In the genomic region with DNA sequence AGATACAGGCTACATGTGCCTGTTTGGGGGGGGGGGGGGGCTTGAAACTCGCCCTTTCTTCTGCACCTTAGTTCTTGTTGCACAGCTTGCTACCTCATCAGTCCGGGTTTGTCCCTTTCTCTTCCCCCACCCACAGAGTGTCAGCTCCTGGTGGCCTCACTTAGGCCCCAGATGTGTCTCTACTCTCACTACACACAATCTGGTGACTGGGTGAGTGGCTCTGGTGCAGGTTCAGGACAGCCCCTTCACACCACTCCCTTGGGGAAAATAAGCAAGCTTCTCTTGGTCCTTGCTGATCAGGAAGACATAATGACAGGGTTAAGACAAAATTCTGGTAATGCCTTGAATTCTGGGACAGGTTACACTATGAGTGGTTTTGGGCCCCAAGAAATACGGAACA, we compare ENCODE assay signal across 26 mouse cellular contexts. TPM values are rescaled to one million over a fixed set of nuclear protein-coding genes. Genes with fewer than 3 reads are reported as not detected.
DNase-seq lines count a peak whose midpoint lies in the region; ATAC-seq and TF ChIP-seq lines count a peak whose summit lies in the region.
"Had no signal": no experiment of that assay in that cellular context is flagged by ENCODE, and none has a peak within 500 bp of the region (broad histone marks: within the 10 kb centered on the region; RNA-seq: fewer than 3 reads in every experiment).

No protein-coding gene starts in this region.

- no peaks in the 10 kb centered on the region for H3K9me3 ChIP-seq in hindbrain, embryonic 12.5 days (replicated peaks)
- H3K9me3 ChIP-seq in midbrain, postnatal 0 days (ENCODE audit: low read length): no peaks in the 10 kb centered on the region
- H3K9me3 ChIP-seq: forebrain, embryonic 10.5 days; forebrain, embryonic 13.5 days; heart, embryonic 12.5 days; heart, embryonic 15.5 days; hindbrain, embryonic 10.5 days; intestine, embryonic 15.5 days had no signal

- H3K4me2 ChIP-seq in hindbrain, embryonic 12.5 days (replicated peaks): no peak overlapping the region
- no peak overlapping the region for H3K4me2 ChIP-seq in midbrain, postnatal 0 days (ENCODE audit: low read depth, low read length, poor library complexity, severe bottlenecking)
- H3K4me2 ChIP-seq: forebrain, embryonic 13.5 days; heart, embryonic 12.5 days; heart, embryonic 15.5 days; hindbrain, embryonic 14.5 days; intestine, embryonic 15.5 days had no signal

- H3K4me1 ChIP-seq in hindbrain, embryonic 12.5 days: no peaks in the 10 kb centered on the region
- no peaks in the 10 kb centered on the region for H3K4me1 ChIP-seq in midbrain, postnatal 0 days (ENCODE audit: insufficient read depth, low read length)
- H3K4me1 ChIP-seq: forebrain, embryonic 13.5 days had no signal

- no peak for TF ChIP-seq CTCF in midbrain, postnatal 0 days (IDR thresholded peaks at IDR 0.05)

- no peak overlapping the region for H3K9ac ChIP-seq in hindbrain, embryonic 12.5 days
- no peak overlapping the region for H3K9ac ChIP-seq in midbrain, postnatal 0 days (replicated peaks; ENCODE audit: low read length, poor library complexity, severe bottlenecking)
- H3K9ac ChIP-seq: forebrain, embryonic 13.5 days; heart, embryonic 12.5 days; heart, embryonic 15.5 days; hindbrain, embryonic 14.5 days; intestine, embryonic 15.5 days had no signal

- no peak overlapping the region for H3K27ac ChIP-seq in hindbrain, embryonic 12.5 days
- H3K27ac ChIP-seq in midbrain, postnatal 0 days (ENCODE audit: low read depth, low read length): no peak overlapping the region
- H3K27ac ChIP-seq: forebrain, embryonic 10.5 days; forebrain, embryonic 13.5 days; heart, embryonic 15.5 days; hindbrain, embryonic 10.5 days; hindbrain, embryonic 14.5 days; hindbrain, postnatal 0 days; intestine, embryonic 15.5 days had no signal

- peak; percentile 70 for DNase-seq in A20 (ENCODE audit: low read depth, low spot score)
- peak; percentile 33 for DNase-seq in induced T-regulatory cell, adult 2 months (ENCODE audit: low read depth)
- no peak for DNase-seq in lung, postnatal 10 days
- DNase-seq in midbrain, postnatal 0 days (ENCODE audit: low spot score): no peak
- DNase-seq: adrenal gland, adult 8-10 months; adrenal gland, postnatal 25 days; cerebellum, adult 11-12 months; cerebellum, adult 8-10 months; cerebellum, postnatal 10 days; cerebellum, postnatal 36 days; gastrocnemius, postnatal 10 days; gastrocnemius, postnatal 36 days; heart, postnatal 10 days; heart, postnatal 36 days; kidney, adult 11 months had no signal

- H3K36me3 ChIP-seq in hindbrain, embryonic 12.5 days: no peaks in the 10 kb centered on the region
- H3K36me3 ChIP-seq in midbrain, postnatal 0 days (ENCODE audit: insufficient read depth, low read length): no peaks in the 10 kb centered on the region
- H3K36me3 ChIP-seq: forebrain, embryonic 10.5 days; heart, embryonic 12.5 days; heart, embryonic 15.5 days; hindbrain, embryonic 10.5 days; intestine, embryonic 15.5 days had no signal

- peak; percentile 31 for ATAC-seq in CD4-positive, CD25-positive, alpha-beta regulatory T cell, adult 4 months
- no peak for ATAC-seq in hindbrain, embryonic 12.5 days (ENCODE audit: low FRiP score)
- ATAC-seq in midbrain, postnatal 0 days (ENCODE audit: low FRiP score): no peak
- ATAC-seq: forebrain, embryonic 13.5 days; forebrain, embryonic 16.5 days; hindbrain, postnatal 0 days; intestine, embryonic 15.5 days had no signal

- no peak overlapping the region for H3K4me3 ChIP-seq in hindbrain, embryonic 12.5 days
- no peak overlapping the region for H3K4me3 ChIP-seq in midbrain, postnatal 0 days (ENCODE audit: low read depth, low read length)
- H3K4me3 ChIP-seq: forebrain, embryonic 10.5 days; forebrain, embryonic 13.5 days; heart, embryonic 12.5 days; heart, embryonic 15.5 days; hindbrain, embryonic 10.5 days; intestine, embryonic 15.5 days had no signal

- no peaks in the 10 kb centered on the region for H3K27me3 ChIP-seq in hindbrain, embryonic 12.5 days
- no peaks in the 10 kb centered on the region for H3K27me3 ChIP-seq in midbrain, postnatal 0 days (ENCODE audit: insufficient read depth, low read length)
- H3K27me3 ChIP-seq: forebrain, embryonic 13.5 days; heart, embryonic 12.5 days; heart, embryonic 15.5 days; intestine, embryonic 15.5 days had no signal

- 69% methylated on average over 3 of the region's 3 CpGs for WGBS in hindbrain, embryonic 12.5 days
- WGBS in midbrain, postnatal 0 days: 77% methylated on average over 3 of the region's 3 CpGs

RNA-seq across cellular contexts. Expression of a gene that starts 11.0 kb away (rescaled TPM):
- polyA plus RNA-seq in CD4-positive, CD25-positive, alpha-beta regulatory T cell, adult 4 months (2017; shearing (Covaris generic)): 10 to 100 TPM; 77.5 to 92.7 TPM
- polyA plus RNA-seq in hindbrain, embryonic 12.5 days (2016; fragmentation: Nextera tagmentation; extraction: Ambion mirVana): 3.9 and 5.4 TPM in 2 replicates
- 5.4 and 6.2 TPM in 2 replicates for total RNA-seq in midbrain, postnatal 0 days (2014; rRNA removed)
- polyA plus RNA-seq in midbrain, postnatal 0 days (2015; fragmentation: Nextera tagmentation; extraction: Ambion mirVana): 2.9 and 3.4 TPM in 2 replicates

Comparison
In these comparisons a context has a peak if more than half of its experiments do, and no peak if none do; other contexts are left out.
1. DNase-seq: peak in A20 (single experiment) and induced T-regulatory cell, adult 2 months (single experiment); none in lung, postnatal 10 days (single experiment) and midbrain, postnatal 0 days (single experiment).
2. RNA of a gene that starts 11.0 kb away (polyA plus RNA-seq): 77.5 to 92.7 TPM in CD4-positive, CD25-positive, alpha-beta regulatory T cell, adult 4 months; 3.9 to 5.4 TPM in hindbrain, embryonic 12.5 days and 2.9 to 3.4 TPM in midbrain, postnatal 0 days; every median in the first group is over 10 times any median in the second.